Mouse (Mus musculus): ENCODE data around the gene Cep85l. TPM values are rescaled to one million over a fixed set of nuclear protein-coding genes. Genes with fewer than 3 reads are reported as not detected.

Cep85l gene
- total and polyA plus RNA-seq, 2 experiments from 2014 or later: 6.0 to 15.2 TPM

- H3K36me3 ChIP-seq (ENCODE audit: insufficient read depth, low read length): no peaks in the 10 kb centered on the region
- 74% methylated on average over 2 of the region's 2 CpGs for WGBS
- H3K9me3 ChIP-seq (ENCODE audit: low read length): no peaks in the 10 kb centered on the region
- no peak for DNase-seq (ENCODE audit: low spot score)
- H3K27me3 ChIP-seq (ENCODE audit: insufficient read depth, low read length): no peaks in the 10 kb centered on the region
- no peak overlapping the region for H3K4me3 ChIP-seq (ENCODE audit: low read depth, low read length)
- H3K4me2 ChIP-seq (ENCODE audit: low read depth, low read length, poor library complexity, severe bottlenecking): no peak overlapping the region
- no peak for TF ChIP-seq CTCF (IDR thresholded peaks at IDR 0.05)
- H3K9ac ChIP-seq (replicated peaks; ENCODE audit: low read length, poor library complexity, severe bottlenecking): no peak overlapping the region
- ATAC-seq (ENCODE audit: low FRiP score): no peak
- no peak overlapping the region for H3K27ac ChIP-seq (ENCODE audit: low read depth, low read length)
- H3K4me1 ChIP-seq (ENCODE audit: insufficient read depth, low read length): no peaks in the 10 kb centered on the region
These were observed 145.6 kb downstream of the Cep85l start for GRCm38 (mm10) chr10:53234086-53234613.

GRCm38 (mm10) chr10:53230809-53231208 is 148.9 kb downstream of the Cep85l start:
- H3K4me3 ChIP-seq (ENCODE audit: low read depth, low read length): no peak overlapping the region
- no peak for TF ChIP-seq CTCF (IDR thresholded peaks at IDR 0.05)
- no peak for ATAC-seq (ENCODE audit: low FRiP score)

GRCm38 (mm10) chr10:53229190-53229589 is 150.6 kb downstream of the Cep85l start:
- H3K4me2 ChIP-seq (ENCODE audit: low read depth, low read length, poor library complexity, severe bottlenecking): no peak overlapping the region
- TF ChIP-seq CTCF (IDR thresholded peaks at IDR 0.05): no peak
- H3K4me1 ChIP-seq (ENCODE audit: insufficient read depth, low read length): no peaks in the 10 kb centered on the region
- no peaks in the 10 kb centered on the region for H3K9me3 ChIP-seq (ENCODE audit: low read length)
- H3K27ac ChIP-seq (ENCODE audit: low read depth, low read length): no peak overlapping the region
- ATAC-seq (ENCODE audit: low FRiP score) (no peak), DNase-seq (ENCODE audit: low spot score) (no peak)
- no peaks in the 10 kb centered on the region for H3K27me3 ChIP-seq (ENCODE audit: insufficient read depth, low read length)
- no peak overlapping the region for H3K4me3 ChIP-seq (ENCODE audit: low read depth, low read length)
- WGBS: 58% methylated on average over 2 of the region's 2 CpGs
- no peak overlapping the region for H3K9ac ChIP-seq (replicated peaks; ENCODE audit: low read length, poor library complexity, severe bottlenecking)
- no peaks in the 10 kb centered on the region for H3K36me3 ChIP-seq (ENCODE audit: insufficient read depth, low read length)

More at GRCm38 (mm10) chr10:53230809-53231208, 148.9 kb downstream of the Cep85l start:
- Histone ChIP-seq H3K4me1 (ENCODE audit: insufficient read depth, low read length) (no peaks in the 10 kb centered on the region), H3K4me2 (ENCODE audit: low read depth, low read length, poor library complexity, severe bottlenecking) (no peak overlapping the region), H3K9ac (replicated peaks; ENCODE audit: low read length, poor library complexity, severe bottlenecking) (no peak overlapping the region), H3K36me3 (ENCODE audit: insufficient read depth, low read length) (no peaks in the 10 kb centered on the region), H3K27me3 (ENCODE audit: insufficient read depth, low read length) (no peaks in the 10 kb centered on the region), H3K9me3 (ENCODE audit: low read length) (no peaks in the 10 kb centered on the region), H3K27ac (ENCODE audit: low read depth, low read length) (no peak overlapping the region)
- no peak for DNase-seq (ENCODE audit: low spot score)

Other genes starting within 250 kb of the Cep85l start
- not detected in 2 replicates for gene Pln, start 42.3 kb downstream of the Cep85l start, total RNA-seq (2014; rRNA removed)
- gene Pln, start 42.3 kb downstream of the Cep85l start, polyA plus RNA-seq (2015; fragmentation: Nextera tagmentation; extraction: Ambion mirVana): 0.20 and 0.32 TPM in 2 replicates
- gene Asf1a, start 216.8 kb upstream of the Cep85l start, total RNA-seq (2014; rRNA removed): 27.3 and 39.7 TPM in 2 replicates
- gene Asf1a, start 216.8 kb upstream of the Cep85l start, polyA plus RNA-seq (2015; fragmentation: Nextera tagmentation; extraction: Ambion mirVana): 50.8 and 51.8 TPM in 2 replicates

Data from midbrain, postnatal 0 days (tissue).